Mouse (Mus musculus): ENCODE measurements around the gene Mat1a. TPM values are rescaled to one million over a fixed set of nuclear protein-coding genes. Genes with fewer than 3 reads are reported as not detected.

Mat1a gene
- polyA plus RNA-seq, 1 experiment = not detected

DNA sequence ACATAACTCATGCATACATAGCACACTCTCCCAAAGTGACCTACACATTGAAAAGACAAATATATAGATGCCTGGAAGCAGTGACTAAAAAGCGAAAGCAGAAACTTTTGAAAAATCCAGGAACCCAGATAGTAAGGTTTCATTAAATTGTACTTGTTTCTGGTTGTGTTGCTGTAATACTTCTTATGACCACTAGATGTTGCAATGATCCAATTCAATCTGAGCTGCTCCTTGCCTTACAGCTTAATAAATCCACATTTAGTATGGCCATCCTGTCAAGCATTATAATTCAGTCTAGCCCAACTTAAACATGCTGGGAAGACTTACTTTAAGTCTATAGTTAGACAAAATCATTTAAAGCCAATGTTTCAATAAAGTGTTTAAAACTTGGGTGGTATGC is 10.7 kb upstream of the Mat1a start:
- no peak overlapping the region for H3K4me3 ChIP-seq (ENCODE audit: insufficient read depth, low read length)
- H3K27ac ChIP-seq (ENCODE audit: insufficient read depth, low read depth, low read length) = no peak overlapping the region
- no peak for TF ChIP-seq CTCF (IDR thresholded peaks at IDR 0.05; ENCODE audit: low read depth, low read length)
- no peak for TF ChIP-seq POLR2A (IDR thresholded peaks at IDR 0.05; ENCODE audit: borderline replicate concordance, low read depth, low read length)
- no peaks in the 10 kb centered on the region for H3K4me1 ChIP-seq (ENCODE audit: control insufficient read depth, insufficient read depth, low read length)

DNA sequence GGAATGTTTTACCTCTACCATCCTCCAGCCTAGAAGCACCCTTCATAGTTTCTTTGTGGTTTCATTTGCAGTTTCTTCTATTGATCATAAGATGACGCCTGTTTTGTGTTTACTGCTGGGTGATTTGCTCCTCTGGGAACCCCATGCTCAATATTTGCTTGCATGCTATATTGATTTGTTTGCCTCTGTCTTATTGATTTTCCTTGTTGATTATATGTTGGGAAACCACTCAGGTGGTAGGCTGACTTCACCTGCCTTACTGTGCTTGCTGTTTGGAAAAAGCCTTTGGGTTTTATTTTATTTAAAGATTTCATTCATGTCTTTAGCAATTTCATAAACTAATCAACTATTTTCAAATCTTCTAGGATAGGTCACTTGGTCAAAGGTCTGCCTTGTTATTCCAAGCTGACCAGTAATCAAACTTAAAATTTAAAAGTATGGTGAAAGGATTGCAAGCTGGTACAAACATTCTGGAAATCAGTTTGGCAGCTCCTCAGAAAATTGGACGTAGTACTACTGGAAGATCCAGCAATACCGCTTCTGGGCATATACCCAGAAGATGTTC is 8.5 kb upstream of the Mat1a start:
- no peak overlapping the region for H3K4me3 ChIP-seq (ENCODE audit: insufficient read depth, low read length)
- H3K27ac ChIP-seq (ENCODE audit: insufficient read depth, low read depth, low read length) = no peak overlapping the region
- no peaks in the 10 kb centered on the region for H3K4me1 ChIP-seq (ENCODE audit: control insufficient read depth, insufficient read depth, low read length)
- TF ChIP-seq POLR2A (IDR thresholded peaks at IDR 0.05; ENCODE audit: borderline replicate concordance, low read depth, low read length) = no peak

DNA sequence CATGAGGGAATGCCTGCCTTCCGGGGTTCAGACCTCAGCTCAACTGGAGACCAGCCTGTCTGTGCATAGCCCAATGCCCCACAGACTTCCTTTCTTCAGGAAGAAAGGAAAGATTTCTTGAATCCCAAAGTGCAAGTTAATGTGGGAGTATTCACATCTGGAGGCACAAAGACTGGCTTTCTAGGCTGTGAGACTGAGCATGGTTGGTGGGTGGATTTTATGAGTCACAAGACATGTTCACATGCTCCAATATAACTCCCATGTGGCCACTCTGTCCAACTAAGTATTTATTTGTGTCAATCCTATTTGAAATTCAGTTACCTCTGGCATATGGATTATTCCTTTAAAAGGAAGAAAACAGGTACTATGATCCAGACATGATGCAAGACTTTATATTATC is 6.1 kb upstream of the Mat1a start:
- Histone ChIP-seq H3K4me3 (ENCODE audit: insufficient read depth, low read length) (no peak overlapping the region), H3K4me1 (ENCODE audit: control insufficient read depth, insufficient read depth, low read length) (no peaks in the 10 kb centered on the region), H3K27ac (ENCODE audit: insufficient read depth, low read depth, low read length) (no peak overlapping the region)
- TF ChIP-seq POLR2A (IDR thresholded peaks at IDR 0.05; ENCODE audit: borderline replicate concordance, low read depth, low read length) = no peak
- TF ChIP-seq CTCF (IDR thresholded peaks at IDR 0.05; ENCODE audit: low read depth, low read length) = no peak

DNA sequence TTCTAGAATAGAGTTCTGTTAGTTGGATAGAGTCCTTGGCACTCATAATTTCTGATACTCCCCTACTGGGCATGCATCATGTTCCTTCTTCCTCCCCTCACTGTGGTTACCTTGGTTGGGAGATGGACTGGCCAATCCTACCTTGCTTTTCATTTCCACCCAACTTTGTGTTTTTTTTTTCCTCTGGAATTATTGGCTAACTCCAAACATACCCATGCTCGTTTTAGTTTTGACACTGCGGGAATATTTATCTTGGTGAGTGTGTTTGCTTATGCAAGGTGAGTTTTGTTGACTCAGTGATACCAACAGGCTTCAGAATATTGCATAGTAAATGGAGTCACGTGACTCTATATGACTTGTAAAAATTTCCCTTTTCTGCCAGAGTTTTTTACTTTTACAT is 4.1 kb upstream of the Mat1a start:
- Histone ChIP-seq H3K4me3 (ENCODE audit: insufficient read depth, low read length) (no peak overlapping the region), H3K27ac (ENCODE audit: insufficient read depth, low read depth, low read length) (no peak overlapping the region), H3K4me1 (ENCODE audit: control insufficient read depth, insufficient read depth, low read length) (no peaks in the 10 kb centered on the region)
- TF ChIP-seq CTCF (IDR thresholded peaks at IDR 0.05; ENCODE audit: low read depth, low read length) (no peak), POLR2A (IDR thresholded peaks at IDR 0.05; ENCODE audit: borderline replicate concordance, low read depth, low read length) (no peak)

DNA sequence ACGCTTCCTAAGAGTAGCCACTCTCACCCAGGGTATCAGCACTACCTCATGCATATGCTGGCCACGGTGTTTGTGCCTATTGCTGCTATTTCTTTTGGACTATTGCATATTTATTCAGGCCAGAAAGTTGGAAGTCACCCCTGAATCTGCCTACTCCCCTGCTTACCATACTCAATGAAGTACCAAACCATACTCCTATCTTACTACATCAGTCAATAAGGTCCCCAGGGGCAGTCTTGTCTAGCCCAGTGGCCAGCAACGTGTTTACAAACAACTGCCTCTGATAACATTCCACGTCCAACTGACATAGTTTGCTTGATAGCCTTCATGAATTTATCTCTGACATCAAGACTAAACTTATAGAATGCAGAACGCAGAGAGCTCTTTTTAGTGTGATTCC is 3.6 kb upstream of the Mat1a start:
- no peak overlapping the region for H3K27ac ChIP-seq (ENCODE audit: insufficient read depth, low read depth, low read length)
- H3K4me1 ChIP-seq (ENCODE audit: control insufficient read depth, insufficient read depth, low read length) = no peaks in the 10 kb centered on the region
- no peak overlapping the region for H3K4me3 ChIP-seq (ENCODE audit: insufficient read depth, low read length)
- no peak for TF ChIP-seq CTCF (IDR thresholded peaks at IDR 0.05; ENCODE audit: low read depth, low read length)
- no peak for TF ChIP-seq POLR2A (IDR thresholded peaks at IDR 0.05; ENCODE audit: borderline replicate concordance, low read depth, low read length)

DNA sequence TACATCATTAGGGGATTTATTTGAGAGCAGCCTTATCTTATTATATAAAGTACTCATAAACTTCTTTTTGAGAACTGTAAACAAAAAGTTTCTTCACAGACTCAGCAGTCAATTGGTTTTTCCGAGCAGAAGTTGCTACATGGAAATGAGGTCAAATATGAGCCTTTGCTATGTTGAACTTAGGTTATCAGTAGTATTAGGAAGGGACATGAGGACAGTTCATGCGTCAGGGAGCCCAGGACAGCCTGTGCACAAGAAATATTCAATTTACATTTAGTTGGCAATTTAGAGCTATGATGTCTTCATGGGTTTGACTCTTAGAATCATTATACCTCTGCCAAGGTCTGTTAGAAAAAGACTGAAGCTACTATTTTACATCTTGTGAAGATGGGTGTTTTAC is 2.6 kb upstream of the Mat1a start:
- H3K27ac ChIP-seq (ENCODE audit: insufficient read depth, low read depth, low read length) = no peak overlapping the region
- H3K4me3 ChIP-seq (ENCODE audit: insufficient read depth, low read length) = no peak overlapping the region
- no peaks in the 10 kb centered on the region for H3K4me1 ChIP-seq (ENCODE audit: control insufficient read depth, insufficient read depth, low read length)
- no peak for TF ChIP-seq CTCF (IDR thresholded peaks at IDR 0.05; ENCODE audit: low read depth, low read length)
- no peak for TF ChIP-seq POLR2A (IDR thresholded peaks at IDR 0.05; ENCODE audit: borderline replicate concordance, low read depth, low read length)

DNA sequence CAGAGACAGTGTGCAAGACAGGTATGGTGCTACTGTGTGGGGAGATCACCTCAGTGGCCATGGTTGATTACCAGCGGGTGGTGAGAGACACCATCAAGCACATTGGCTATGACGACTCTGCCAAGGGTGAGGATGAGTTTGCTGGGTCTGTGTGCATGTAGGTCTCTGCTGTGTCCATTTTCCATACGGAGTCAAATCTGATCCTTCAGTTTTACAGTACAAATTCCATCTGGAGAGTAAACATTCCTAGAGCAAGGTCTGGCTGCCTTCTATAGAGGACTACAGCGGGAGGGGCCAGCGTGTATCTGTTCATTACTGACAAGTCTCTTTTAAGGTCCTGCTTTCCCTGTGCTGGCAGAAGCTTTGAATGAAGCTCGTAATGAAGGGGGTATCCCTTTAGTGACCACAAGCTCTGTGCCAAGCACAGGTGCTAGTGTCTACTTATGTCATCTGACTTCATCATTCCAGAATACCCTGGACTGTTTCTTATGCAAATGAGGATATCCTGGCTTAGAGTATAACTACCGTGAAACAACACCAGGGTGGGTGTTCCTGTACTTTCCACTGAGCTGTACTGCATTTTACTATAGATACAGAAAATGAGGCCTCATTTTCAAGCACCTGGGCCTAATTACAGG is 6.3 kb downstream of the Mat1a start:
- no peaks in the 10 kb centered on the region for H3K4me1 ChIP-seq (ENCODE audit: control insufficient read depth, insufficient read depth, low read length)
- H3K27ac ChIP-seq (ENCODE audit: insufficient read depth, low read depth, low read length) = no peak overlapping the region
- TF ChIP-seq POLR2A (IDR thresholded peaks at IDR 0.05; ENCODE audit: borderline replicate concordance, low read depth, low read length) (no peak), CTCF (IDR thresholded peaks at IDR 0.05; ENCODE audit: low read depth, low read length) (no peak)
- H3K4me3 ChIP-seq (ENCODE audit: insufficient read depth, low read length) = no peak overlapping the region

DNA sequence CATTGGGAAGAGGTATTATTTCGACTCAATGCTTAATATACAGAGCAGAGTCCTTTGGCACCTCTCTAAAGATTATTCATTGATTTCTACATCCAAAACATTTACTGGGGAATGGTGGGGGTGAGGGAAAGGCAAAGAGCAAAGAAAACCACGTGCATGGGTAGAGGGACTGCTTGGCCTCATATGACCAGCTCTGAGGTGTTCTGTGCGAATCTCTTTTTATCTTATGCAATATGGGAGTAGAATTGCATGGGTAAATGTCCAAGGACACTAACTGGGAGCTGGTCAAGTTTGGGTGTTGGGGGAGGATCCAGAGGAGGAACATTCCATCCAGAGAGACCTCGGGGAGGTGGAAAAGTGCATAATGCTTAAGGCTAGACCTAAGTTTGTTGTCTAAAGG is 8.1 kb downstream of the Mat1a start:
- H3K4me1 ChIP-seq (ENCODE audit: control insufficient read depth, insufficient read depth, low read length) = no peaks in the 10 kb centered on the region
- no peak overlapping the region for H3K4me3 ChIP-seq (ENCODE audit: insufficient read depth, low read length)
- no peak overlapping the region for H3K27ac ChIP-seq (ENCODE audit: insufficient read depth, low read depth, low read length)
- TF ChIP-seq POLR2A (IDR thresholded peaks at IDR 0.05; ENCODE audit: borderline replicate concordance, low read depth, low read length) (no peak), CTCF (IDR thresholded peaks at IDR 0.05; ENCODE audit: low read depth, low read length) (no peak)

DNA sequence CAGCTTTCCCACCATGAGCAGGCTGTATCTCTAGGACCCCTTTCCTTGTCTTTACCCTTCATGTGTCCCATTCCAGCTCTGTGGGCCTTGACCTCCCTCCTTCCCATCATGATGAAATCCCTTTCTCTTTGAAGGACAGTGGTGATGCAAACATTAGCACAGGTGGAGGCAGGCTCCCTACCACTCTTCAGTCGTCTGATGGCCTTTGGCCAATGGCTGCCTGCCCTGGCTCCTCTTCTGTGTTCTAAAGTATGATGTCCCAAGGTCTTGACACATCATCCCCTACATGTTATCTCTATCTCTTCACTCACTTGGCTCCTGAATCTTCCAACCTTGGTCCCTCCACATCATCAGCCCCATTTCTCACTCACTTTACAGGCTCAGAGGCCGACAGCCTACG is 11.4 kb downstream of the Mat1a start:
- H3K27ac ChIP-seq (ENCODE audit: insufficient read depth, low read depth, low read length) = no peak overlapping the region
- TF ChIP-seq POLR2A (IDR thresholded peaks at IDR 0.05; ENCODE audit: borderline replicate concordance, low read depth, low read length) (no peak), CTCF (IDR thresholded peaks at IDR 0.05; ENCODE audit: low read depth, low read length) (no peak)
- H3K4me3 ChIP-seq (ENCODE audit: insufficient read depth, low read length) = no peak overlapping the region

DNA sequence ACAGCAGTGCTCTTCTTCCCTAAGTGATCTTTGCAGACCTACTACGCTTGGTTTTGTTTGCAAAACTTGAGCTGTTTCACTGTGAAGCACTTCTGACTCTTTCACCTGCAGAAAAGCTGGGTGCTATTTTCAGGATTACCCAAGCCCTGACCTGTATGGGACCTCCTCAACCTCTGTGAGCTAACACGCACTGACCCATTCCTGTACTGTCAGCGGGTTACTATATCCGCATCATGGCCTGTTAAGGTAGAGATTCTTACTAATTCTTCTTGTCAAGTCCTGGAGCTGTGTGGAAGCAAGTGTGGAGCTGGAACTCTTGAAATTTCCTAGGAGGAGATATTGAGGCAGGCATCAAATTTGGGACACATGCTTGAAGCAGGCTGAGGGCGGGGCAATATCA is 19.8 kb downstream of the Mat1a start:
- TF ChIP-seq CTCF (IDR thresholded peaks at IDR 0.05; ENCODE audit: low read depth, low read length) = no peak
- no peak for TF ChIP-seq POLR2A (IDR thresholded peaks at IDR 0.05; ENCODE audit: borderline replicate concordance, low read depth, low read length)
- Histone ChIP-seq H3K27ac (ENCODE audit: insufficient read depth, low read depth, low read length) (no peak overlapping the region), H3K4me3 (ENCODE audit: insufficient read depth, low read length) (no peak overlapping the region), H3K4me1 (ENCODE audit: control insufficient read depth, insufficient read depth, low read length) (no peaks in the 10 kb centered on the region)

More for the DNA sequence above, 11.4 kb downstream of the Mat1a start:
- H3K4me1 ChIP-seq (ENCODE audit: control insufficient read depth, insufficient read depth, low read length) = no peaks in the 10 kb centered on the region
